Mouse (Mus musculus) testis, postnatal 14 days (tissue): ENCODE data around the gene Gm13539.
A peak's percentile ranks its signal among the peaks of the same experiment; 100 is the strongest.
"Not testable (repeated sequence)": the region's sequence is repeated elsewhere in the genome, so short reads cannot be mapped to it uniquely, and the experiment has no call there.

Experiments used
- DNase-seq: peaks from one replicate; pipeline ENCODE4 v3.0.0; 2021; ENCODE audit warnings: low spot score

Gm13539 gene

DNA sequence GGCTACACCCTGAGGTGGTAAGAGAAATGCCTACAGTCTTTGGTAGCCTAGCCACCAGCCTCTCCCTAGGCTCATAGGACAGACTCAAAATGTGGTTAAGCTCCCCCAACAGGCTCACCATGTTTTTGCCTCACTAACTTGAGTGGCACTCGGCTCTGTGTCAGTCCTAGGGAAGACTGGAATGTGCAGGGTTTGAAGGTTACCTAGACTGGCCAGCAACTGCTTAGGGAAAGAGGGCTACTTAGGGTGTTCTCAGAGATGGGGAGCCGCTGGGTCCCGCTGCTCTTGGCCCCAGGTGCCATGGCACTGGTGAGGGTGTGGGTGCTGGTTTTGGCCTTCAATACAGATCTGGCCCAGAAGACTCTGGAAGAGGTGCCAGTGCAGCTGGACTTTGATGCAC is at the start of gene Gm13539:
Gene Gm13539, plus strand, starts transcription at position 301 of the 400 bp plus-strand sequence.
- DNase-seq: no peak

DNA sequence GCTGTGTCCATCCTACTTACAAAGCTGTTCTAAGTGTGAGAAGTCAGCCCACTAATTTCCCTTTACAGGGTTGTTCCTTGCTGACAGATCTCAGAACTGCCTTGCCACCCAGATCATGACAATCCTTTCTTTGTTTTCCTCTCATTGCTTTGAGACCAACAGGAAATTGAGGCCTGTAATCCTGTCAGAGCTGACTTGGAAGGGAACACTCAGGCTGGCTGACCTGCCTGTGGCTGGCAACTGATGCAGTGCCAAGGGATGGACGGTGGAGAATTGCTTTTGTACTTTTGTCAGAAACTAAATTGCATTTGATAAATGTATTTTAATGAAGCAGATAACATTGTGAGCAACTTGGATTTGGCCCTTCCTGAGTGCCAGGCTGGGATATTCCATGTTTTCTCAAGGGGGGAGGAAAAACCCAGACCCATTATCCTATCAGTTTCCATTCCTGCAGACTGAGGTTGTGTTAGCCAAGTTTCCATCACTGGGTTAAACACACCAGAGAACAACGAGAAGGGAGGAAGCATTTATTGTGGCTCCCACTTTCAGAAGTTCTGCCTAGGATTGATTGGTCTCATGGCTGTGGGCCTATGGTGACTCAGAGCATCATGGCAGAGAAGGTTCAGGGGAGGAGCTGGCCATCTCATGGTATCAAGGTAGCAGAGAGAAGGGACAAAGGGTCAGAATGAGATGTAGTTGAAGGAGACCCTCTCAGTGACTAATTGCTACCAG is 48.7 kb upstream of the Gm13539 start:
- DNase-seq: no peak

- DNase-seq: not testable (repeated sequence)
Observed at GRCm38 (mm10) chr2:25736709-25737108, 45.3 kb upstream of the Gm13539 start, which contains the start of gene Obp2b. TSS of gene Obp2b (plus strand) at chr2:25737009.

DNA sequence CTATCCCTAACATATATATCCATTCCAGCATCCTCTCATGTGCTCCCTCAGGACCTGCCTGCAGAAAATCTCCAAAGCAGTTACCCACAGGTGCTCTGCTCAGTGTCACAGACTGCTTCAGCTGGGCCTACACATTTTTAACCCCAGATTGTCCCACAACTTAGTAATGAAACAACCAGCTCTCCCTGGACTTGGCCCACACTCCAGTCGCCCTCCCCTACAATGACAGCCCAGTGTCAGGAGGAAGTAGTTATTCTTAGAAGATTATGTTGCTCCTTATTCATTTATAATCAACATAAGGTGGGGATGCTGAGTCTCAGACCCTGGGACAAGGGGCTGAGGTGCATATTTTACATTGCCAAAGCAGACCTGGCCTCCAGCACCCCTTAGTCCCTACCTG is 40.4 kb upstream of the Gm13539 start:
- DNase-seq: no peak

DNA sequence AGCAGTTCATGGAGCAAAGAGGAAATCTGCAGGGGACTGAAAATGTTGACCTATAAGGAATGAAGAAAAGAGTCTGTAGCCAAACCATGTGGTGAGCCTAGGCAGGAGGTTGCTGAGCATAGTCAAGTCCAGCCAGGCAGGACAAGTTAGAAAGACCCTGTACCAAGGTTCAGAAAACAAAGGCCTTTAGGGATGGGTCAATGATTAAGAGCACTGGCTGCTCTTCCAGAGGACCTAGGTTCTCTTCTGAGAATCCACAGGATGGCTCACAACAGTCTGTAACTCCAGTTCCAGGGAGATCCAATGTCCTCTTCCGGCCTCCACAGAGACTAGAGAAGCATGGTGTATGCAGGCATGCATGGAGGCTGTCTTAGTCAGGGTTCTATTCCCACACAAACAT is 27.9 kb upstream of the Gm13539 start:
- no peak for DNase-seq

- no peak for DNase-seq
Observed at GRCm38 (mm10) chr2:25758064-25758625, 23.9 kb upstream of the Gm13539 start.

GRCm38 (mm10) chr2:25765269-25765668 is 16.8 kb upstream of the Gm13539 start, which contains the start of gene Lcn3:
TSS of gene Lcn3 (plus strand) at chr2:25765569.
- no peak for DNase-seq

- DNase-seq: no peak
Observed at GRCm38 (mm10) chr2:25767764-25768163, 14.3 kb upstream of the Gm13539 start.

GRCm38 (mm10) chr2:25773507-25773906 is 8.6 kb upstream of the Gm13539 start:
- DNase-seq: no peak

- DNase-seq: no peak
Observed at GRCm38 (mm10) chr2:25774640-25775039, 7.4 kb upstream of the Gm13539 start.

GRCm38 (mm10) chr2:25775991-25776390 is 6.1 kb upstream of the Gm13539 start:
- DNase-seq: no peak

DNA sequence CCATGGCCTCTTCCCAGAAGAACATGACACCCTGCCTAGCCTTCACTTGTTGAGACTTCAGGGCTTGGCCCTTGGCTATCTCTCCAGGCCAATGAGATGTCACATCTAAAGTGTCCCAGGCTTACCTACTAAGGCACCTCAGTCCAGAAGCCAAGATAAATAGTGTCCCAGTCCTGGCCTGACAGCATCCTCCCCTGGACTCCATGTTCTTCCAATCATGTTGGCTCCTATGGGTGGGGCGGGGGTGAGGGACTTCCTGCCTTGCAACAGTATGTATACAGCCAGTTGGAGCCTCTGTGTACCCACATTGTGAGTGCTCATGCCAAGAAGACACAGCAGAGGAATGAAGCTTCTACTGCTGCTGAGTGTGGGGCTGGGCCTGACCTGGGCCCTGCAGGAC is 5.3 kb upstream of the Gm13539 start, which contains the start of gene Lcn11:
Gene Lcn11, plus strand, starts transcription at position 301 of the 400 bp plus-strand sequence.
- DNase-seq: no peak

GRCm38 (mm10) chr2:25779076-25779475 is 3.0 kb upstream of the Gm13539 start:
- DNase-seq: peak; percentile 57

GRCm38 (mm10) chr2:25780921-25781320 is 1.1 kb upstream of the Gm13539 start:
- DNase-seq: no peak

GRCm38 (mm10) chr2:25785573-25786322 is 3.7 kb downstream of the Gm13539 start:
- DNase-seq: no peak

- DNase-seq: no peak
Observed at GRCm38 (mm10) chr2:25789092-25789491, 7.0 kb downstream of the Gm13539 start.

DNA sequence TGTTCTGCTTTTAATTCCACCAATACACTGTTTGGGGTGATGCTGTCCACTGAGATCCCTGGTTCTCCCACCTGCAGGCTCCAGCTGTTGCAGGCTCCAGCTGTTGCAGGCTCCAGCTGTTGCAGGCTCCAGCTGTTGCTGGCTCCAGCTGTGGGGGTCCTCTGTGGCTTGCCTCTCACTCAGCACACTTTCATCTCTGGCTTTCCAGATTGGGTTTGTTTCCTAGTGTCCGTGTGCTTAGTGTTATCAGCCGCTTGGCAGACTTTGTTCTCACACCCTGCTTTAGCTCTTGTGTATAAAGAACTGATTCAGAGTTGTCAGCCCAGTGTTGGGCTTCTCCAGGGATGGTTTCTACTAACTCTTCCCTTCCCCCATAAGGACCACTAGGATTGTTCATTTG is 15.6 kb downstream of the Gm13539 start:
- DNase-seq: no peak

- DNase-seq: no peak
Observed at GRCm38 (mm10) chr2:25798065-25798464, 16.0 kb downstream of the Gm13539 start.

GRCm38 (mm10) chr2:25811711-25812110 is 29.7 kb downstream of the Gm13539 start:
- no peak for DNase-seq

DNA sequence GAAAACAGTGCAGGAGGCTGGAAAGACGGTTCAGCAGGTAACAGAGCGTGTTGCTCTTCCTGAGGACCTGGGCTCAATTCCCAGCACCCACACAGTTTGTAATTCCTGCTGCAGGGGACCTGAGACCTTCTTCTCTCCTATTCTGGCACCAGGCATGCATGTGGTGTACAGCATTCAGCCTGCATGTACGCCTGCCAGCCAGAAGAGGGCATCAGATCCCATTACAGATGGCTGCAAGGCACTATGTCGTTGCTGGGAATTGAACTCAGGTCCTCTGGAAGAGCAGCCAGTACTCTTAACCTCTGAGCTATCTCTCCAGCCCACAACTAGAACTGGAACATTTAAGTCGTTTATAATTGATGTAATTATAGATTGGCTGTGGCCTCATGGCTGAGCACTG is 31.3 kb downstream of the Gm13539 start:
- no peak for DNase-seq

DNA sequence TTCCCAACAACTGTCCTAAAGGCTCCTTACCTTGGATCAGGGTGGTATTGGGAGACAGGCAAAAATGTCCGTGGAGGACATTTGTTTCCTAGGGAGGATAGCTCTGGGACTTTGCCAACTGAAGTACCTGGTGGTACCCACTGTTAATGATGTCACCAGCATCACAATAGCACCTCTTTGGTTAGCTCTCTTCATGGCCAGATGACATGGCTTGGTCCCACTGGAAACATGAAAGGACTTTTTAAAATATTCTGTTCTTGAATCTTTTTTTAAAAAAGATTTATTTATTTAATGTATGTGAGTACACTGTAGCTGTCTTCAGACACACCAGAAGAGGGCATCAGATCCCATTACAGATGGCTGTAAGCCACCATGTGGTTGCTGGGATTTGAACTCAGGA is 33.7 kb downstream of the Gm13539 start, which contains the start of gene Glt6d1:
Gene Glt6d1, minus strand, starts transcription at position 101 of the 400 bp plus-strand sequence.
- not testable (repeated sequence) for DNase-seq

DNA sequence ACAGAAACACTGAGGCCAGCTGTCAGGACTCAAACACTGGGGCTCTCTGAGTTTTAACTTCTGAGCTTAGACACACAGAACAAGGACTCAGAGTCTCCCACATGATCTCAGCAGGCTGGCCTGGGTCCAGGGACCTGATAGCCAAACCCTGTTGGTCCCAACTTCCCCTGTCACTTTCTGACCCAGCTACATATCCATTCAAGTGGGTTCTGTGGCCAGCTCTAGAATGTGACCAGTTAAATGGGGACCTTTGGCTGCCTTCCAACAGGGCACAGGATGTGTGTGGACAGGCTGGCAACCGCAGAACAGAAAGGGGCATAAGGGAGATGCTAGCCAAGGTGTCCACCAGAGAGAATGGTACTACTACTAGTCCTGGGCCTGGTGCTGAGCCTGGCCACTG is 40.7 kb downstream of the Gm13539 start, which contains the start of gene Lcn9:
Gene Lcn9, plus strand, starts transcription at position 348 of the 400 bp plus-strand sequence.
- no peak for DNase-seq

GRCm38 (mm10) chr2:25824751-25825150 is 42.7 kb downstream of the Gm13539 start:
- DNase-seq: no peak
